Mouse (Mus musculus) CH12.LX (cell line): ENCODE results near the gene Cnst. TPM values are rescaled to one million over a fixed set of nuclear protein-coding genes. Genes with fewer than 3 reads are reported as not detected.

Experiments used
- DNase-seq: peaks from one replicate; pipeline ENCODE4 v3.0.0-alpha.2; 2013; ENCODE audit errors: extremely low read depth
- H3K27ac ChIP-seq: 2 replicates; pipeline ENCODE4 v1.5.1; 2012; ENCODE audit warnings: low read depth, mild to moderate bottlenecking, control low read depth, moderate library complexity; ENCODE audit not compliant: insufficient read depth
- H3K27me3 ChIP-seq: replicated peaks from 2 replicates; pipeline ENCODE3; 2012; ENCODE audit warnings: inconsistent platforms
- H3K36me3 ChIP-seq, 2 experiments: replicated peaks in 1 of 2; 2 replicates each; pipeline versions ENCODE3 to v1.6.1; 2012; ENCODE audit warnings: inconsistent platforms in 1 of 2, low read length in 1 of 2, mild to moderate bottlenecking in 1 of 2, mixed read lengths in 1 of 2, moderate library complexity in 1 of 2; ENCODE audit not compliant: control insufficient read depth in 1 of 2, insufficient read depth in 1 of 2
- H3K4me1 ChIP-seq, 2 experiments: 2 replicates each; pipeline ENCODE4 v1.6.1; 2012; ENCODE audit warnings: inconsistent platforms in 1 of 2, moderate library complexity in 1 of 2; ENCODE audit not compliant: insufficient read depth in 2 of 2, control insufficient read depth in 1 of 2
- H3K4me2 ChIP-seq: 2 replicates; pipeline ENCODE4 v1.6.1; 2012; ENCODE audit warnings: low read depth, mild to moderate bottlenecking, control low read depth; ENCODE audit not compliant: poor library complexity, insufficient read depth, severe bottlenecking
- H3K4me3 ChIP-seq, 3 experiments: fragments of 150-350 bp in 1 of 3; sonication (generic) in 1 of 3; replicated peaks in 1 of 3; 2 replicates each; pipeline versions ENCODE3 to v1.5.1; 2011 to 2012; ENCODE audit warnings: low read depth in 2 of 3, low read length in 2 of 3, mild to moderate bottlenecking in 2 of 3, moderate library complexity in 2 of 3, control low read depth in 1 of 3, improper control_type of control experiment in 1 of 3, inconsistent platforms in 1 of 3, mixed read lengths in 1 of 3; ENCODE audit not compliant: poor library complexity in 1 of 3
- H3K79me2 ChIP-seq: replicated peaks from 2 replicates; pipeline ENCODE4 v1.6.1; 2012; ENCODE audit warnings: mild to moderate bottlenecking, moderate library complexity; ENCODE audit not compliant: control insufficient read depth, poor library complexity, insufficient read depth, severe bottlenecking; ENCODE audit errors: extremely low read depth
- H3K9ac ChIP-seq: 2 replicates; pipeline ENCODE4 v1.6.1; 2012; ENCODE audit warnings: low read depth, mild to moderate bottlenecking, control low read depth, moderate library complexity; ENCODE audit not compliant: insufficient read depth
- H3K9me3 ChIP-seq: replicated peaks from 2 replicates; pipeline ENCODE3; 2012; ENCODE audit warnings: low read length, inconsistent platforms, mixed read lengths
- BHLHE40 ChIP-seq: IDR thresholded peaks from 2 replicates; pipeline ENCODE4 v1.6.1; 2011; ENCODE audit warnings: mild to moderate bottlenecking, low read depth, low read length, improper control_type of control experiment
- CHD2 ChIP-seq: IDR thresholded peaks from 2 replicates; pipeline ENCODE4 v1.6.1; 2011; ENCODE audit warnings: low read length, improper control_type of control experiment
- CTCF ChIP-seq, 2 experiments: IDR thresholded peaks in 1 of 2; conservative IDR thresholded peaks in 1 of 2; 2 replicates each; pipeline ENCODE4 v1.5.1; 2011 to 2012; ENCODE audit warnings: low read depth in 2 of 2, low read length in 2 of 2, improper control_type of control experiment in 1 of 2, inconsistent platforms in 1 of 2, mild to moderate bottlenecking in 1 of 2, moderate library complexity in 1 of 2
- ELF1 ChIP-seq: IDR thresholded peaks from 2 replicates; pipeline ENCODE4 v1.6.1; 2014; ENCODE audit warnings: low read depth, mild to moderate bottlenecking, inconsistent platforms, low read length, improper control_type of control experiment
- GABPA ChIP-seq: IDR thresholded peaks from 2 replicates; pipeline ENCODE4 v1.6.1; 2012; ENCODE audit warnings: low read depth, low read length, improper control_type of control experiment, inconsistent platforms; ENCODE audit not compliant: insufficient replicate concordance
- HCFC1 ChIP-seq: IDR thresholded peaks from 2 replicates; pipeline ENCODE4 v1.6.1; 2012; ENCODE audit warnings: low read depth, mild to moderate bottlenecking, inconsistent platforms, low read length, improper control_type of control experiment
- IRF4 ChIP-seq: IDR thresholded peaks from 2 replicates; pipeline ENCODE4 v1.6.1; 2014; ENCODE audit warnings: low read depth, mild to moderate bottlenecking, inconsistent platforms, low read length, improper control_type of control experiment
- JUN ChIP-seq: IDR thresholded peaks from 2 replicates; pipeline ENCODE4 v1.6.1; 2011; ENCODE audit warnings: low read depth, mild to moderate bottlenecking, low read length, improper control_type of control experiment, moderate library complexity; ENCODE audit not compliant: insufficient read depth
- JUND ChIP-seq: conservative IDR thresholded peaks from 2 replicates; pipeline ENCODE4 v1.6.1; 2011; ENCODE audit warnings: low read depth, low read length, improper control_type of control experiment
- KAT2A ChIP-seq: IDR thresholded peaks from 2 replicates; pipeline ENCODE4 v1.6.1; 2012; ENCODE audit warnings: low read length, improper control_type of control experiment, inconsistent platforms; ENCODE audit not compliant: insufficient replicate concordance
- MAZ ChIP-seq: IDR thresholded peaks from 2 replicates; pipeline ENCODE4 v1.6.1; 2012; ENCODE audit warnings: low read depth, mild to moderate bottlenecking, inconsistent platforms, low read length, improper control_type of control experiment, moderate library complexity
- MXI1 ChIP-seq: IDR thresholded peaks from 2 replicates; pipeline ENCODE4 v1.6.1; 2011; ENCODE audit warnings: mild to moderate bottlenecking, low read depth, low read length, improper control_type of control experiment
- MYC ChIP-seq: IDR thresholded peaks from 2 replicates; pipeline ENCODE4 v1.6.1; 2011; ENCODE audit warnings: low read depth, mild to moderate bottlenecking, improper control_type of control experiment, low read length
- RCOR1 ChIP-seq: conservative IDR thresholded peaks from 2 replicates; pipeline ENCODE4 v1.6.1; 2012; ENCODE audit warnings: low read depth, mild to moderate bottlenecking, inconsistent platforms, low read length, improper control_type of control experiment
- UBTF ChIP-seq: IDR thresholded peaks from 2 replicates; pipeline ENCODE4 v1.6.1; 2012; ENCODE audit warnings: low read depth, mild to moderate bottlenecking, inconsistent platforms, low read length, improper control_type of control experiment, moderate library complexity
- ZC3H11A ChIP-seq: IDR thresholded peaks from 2 replicates; pipeline ENCODE4 v1.6.1; 2012; ENCODE audit warnings: low read depth, mild to moderate bottlenecking, inconsistent platforms, low read length, improper control_type of control experiment
- ZKSCAN1 ChIP-seq: IDR thresholded peaks from 2 replicates; pipeline ENCODE4 v1.6.1; 2012; ENCODE audit warnings: low read depth, inconsistent platforms, low read length, improper control_type of control experiment, borderline replicate concordance
- ZNF384 ChIP-seq: IDR thresholded peaks from 2 replicates; pipeline ENCODE4 v1.6.1; 2012; ENCODE audit warnings: low read depth, low read length, improper control_type of control experiment, inconsistent platforms
- dilution Hi-C: fragments of 300-500 bp; cut with MboI; formaldehyde crosslinking; loops from 2 replicates; pipeline ENCODE4 v1.14.3; 2020; ENCODE audit warnings: low sequenced_read_pairs; ENCODE audit not compliant: extremely low pct_unique_long_range_greater_than_20kb, extremely low pct_ligation_motif_present
- in situ Hi-C: fragments of 300-500 bp; cut with MboI; formaldehyde crosslinking; loops from 3 replicates; pipeline ENCODE4 v1.14.3; 2019; ENCODE audit warnings: low sequenced_read_pairs, low pct_ligation_motif_present, low pct_unique_long_range_greater_than_20kb, mixed read lengths
- polyA plus RNA-seq: library from polyadenylated mRNA; unstranded; fragments of >175 nt; gene quantifications from 2 replicates; pipeline ENCODE4 v1.2.1, GENCODE M21; 2012; ENCODE audit warnings: low read depth; ENCODE audit not compliant: insufficient read length
- total RNA-seq, 2 experiments: library from RNA; depleted of rRNA; stranded (reverse); fragments of 300-350 nt in 1 of 2; fragments of >200 nt in 1 of 2; gene quantifications; 2 replicates each; pipeline ENCODE4 v1.2.3; 2012 to 2014

Gene Cnst
- total and polyA plus RNA-seq, 3 experiments, result 7.8 to 10.2 (median 9.3) TPM

- H3K4me2 ChIP-seq, result no peak overlapping the region
- in situ Hi-C loops (no loop called here), dilution Hi-C loops (no loop called here)
- no peaks in the 10 kb centered on the region for H3K9me3 ChIP-seq
- DNase-seq, result no peak
- H3K27me3 ChIP-seq, result no peaks in the 10 kb centered on the region
- H3K4me1 ChIP-seq, result peaks cover 0 to 9% of the 10 kb centered on the region in 2 experiments; a peak in 2 of 4 replicates
- no peak overlapping the region for H3K9ac ChIP-seq
- no peaks in the 10 kb centered on the region; the same call in 1 of the 2 replicates for H3K79me2 ChIP-seq
- H3K4me3 ChIP-seq, result no peak overlapping the region
- TF ChIP-seq GABPA, result no peak
- TF ChIP-seq CTCF (conservative IDR thresholded peaks at IDR 0.05 in 1 of 2, IDR thresholded peaks at IDR 0.05 in 1 of 2; ENCODE audit: low read depth in 2 of 2, low read length in 2 of 2), result no peak
- no peak for TF ChIP-seq UBTF
- no peak for TF ChIP-seq JUND
- TF ChIP-seq CHD2, result no peak
- no peak for TF ChIP-seq ZNF384
- TF ChIP-seq KAT2A, result no peak
- TF ChIP-seq JUN, result no peak
- TF ChIP-seq HCFC1, result no peak
- no peak for TF ChIP-seq ELF1
- no peak for TF ChIP-seq RCOR1
- TF ChIP-seq MAZ, result no peak
- no peak for TF ChIP-seq IRF4
- TF ChIP-seq MYC, result no peak
- TF ChIP-seq ZC3H11A, result no peak
- TF ChIP-seq ZKSCAN1, result no peak
- TF ChIP-seq BHLHE40, result no peak
- no peak overlapping the region for H3K27ac ChIP-seq
- peaks cover 4 to 39% of the 10 kb centered on the region in 2 experiments for H3K36me3 ChIP-seq
Measured at GRCm38 (mm10) chr1:179580200-179580599, 34.0 kb downstream of the Cnst start.

- Histone ChIP-seq H3K4me3 (no peak overlapping the region), H3K9ac (no peak overlapping the region), H3K36me3 (peaks cover 4 to 37% of the 10 kb centered on the region in 2 experiments), H3K4me1 (peaks cover 0 to 17% of the 10 kb centered on the region in 2 experiments; a peak in 2 of 4 replicates), H3K4me2 (no peak overlapping the region), H3K27ac (no peak overlapping the region)
- dilution Hi-C loops, result no loop called here
- TF ChIP-seq MXI1, result no peak
- TF ChIP-seq, all 38 proteins: peak for 0
- Histone ChIP-seq H3K27me3 (no peaks in the 10 kb centered on the region), H3K79me2 (no peaks in the 10 kb centered on the region), H3K9me3 (no peaks in the 10 kb centered on the region)
- no peak for DNase-seq
- in situ Hi-C loops, result no loop called here
Measured at GRCm38 (mm10) chr1:179581422-179581821, 35.3 kb downstream of the Cnst start.
